Mouse (Mus musculus) c-Kit-positive CD71-negative TER-119-negative erythroid progenitor cells, embryonic 14.5 days (primary cell): ENCODE measurements around the gene Cdk6.
"Not testable (repeated sequence)": the region's sequence is repeated elsewhere in the genome, so short reads cannot be mapped to it uniquely, and the experiment has no call there.

Experiments
- DNase-seq: peaks from one replicate; pipeline ENCODE4 v3.0.0-alpha.2; 2013; ENCODE audit warnings: low read depth

The Cdk6 gene

DNA sequence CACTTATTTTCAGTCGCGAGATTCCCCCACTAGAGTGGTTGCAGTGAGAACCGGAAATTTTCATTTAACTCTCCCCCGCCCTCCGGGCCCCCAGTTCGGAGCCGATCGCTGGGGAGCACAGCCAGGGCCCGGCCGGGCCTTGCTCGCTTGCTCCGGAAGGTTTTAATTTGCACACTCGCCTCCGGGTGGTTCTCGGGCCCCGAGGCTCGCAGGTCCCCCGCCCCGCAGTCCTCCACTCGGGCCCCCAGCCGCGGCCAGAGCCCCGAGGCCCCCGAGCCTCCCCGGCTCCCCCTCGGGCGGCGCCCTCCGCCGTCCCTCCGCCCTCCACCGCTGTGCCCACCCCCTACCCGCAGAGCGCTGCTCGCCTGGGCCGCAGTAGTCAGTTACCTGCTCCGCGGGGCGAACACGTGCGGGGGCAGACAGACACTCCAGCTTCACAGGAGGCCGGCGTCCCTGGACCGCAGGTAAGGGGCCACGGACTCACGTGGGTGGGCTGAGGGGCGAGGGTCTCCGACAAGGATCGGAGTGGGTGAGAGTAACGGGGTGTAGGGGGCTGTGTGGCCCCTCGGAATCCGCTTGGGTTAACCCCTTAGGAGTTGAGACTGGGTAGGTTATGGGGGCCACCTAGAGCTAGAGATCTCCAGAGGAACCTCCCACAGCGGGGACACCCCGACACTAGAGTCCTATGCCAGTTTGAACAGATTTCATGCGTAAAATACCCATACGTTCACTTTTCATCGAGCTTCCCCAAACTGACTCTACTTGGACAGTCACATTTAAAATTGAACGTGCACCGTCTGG is at the start of gene Cdk6:
Gene Cdk6, plus strand, starts transcription at position 375 of the 801 bp plus-strand sequence.
- DNase-seq = no peak

GRCm38 (mm10) chr5:3293666-3294065 is 47.6 kb upstream of the Cdk6 start:
- DNase-seq = no peak

DNA sequence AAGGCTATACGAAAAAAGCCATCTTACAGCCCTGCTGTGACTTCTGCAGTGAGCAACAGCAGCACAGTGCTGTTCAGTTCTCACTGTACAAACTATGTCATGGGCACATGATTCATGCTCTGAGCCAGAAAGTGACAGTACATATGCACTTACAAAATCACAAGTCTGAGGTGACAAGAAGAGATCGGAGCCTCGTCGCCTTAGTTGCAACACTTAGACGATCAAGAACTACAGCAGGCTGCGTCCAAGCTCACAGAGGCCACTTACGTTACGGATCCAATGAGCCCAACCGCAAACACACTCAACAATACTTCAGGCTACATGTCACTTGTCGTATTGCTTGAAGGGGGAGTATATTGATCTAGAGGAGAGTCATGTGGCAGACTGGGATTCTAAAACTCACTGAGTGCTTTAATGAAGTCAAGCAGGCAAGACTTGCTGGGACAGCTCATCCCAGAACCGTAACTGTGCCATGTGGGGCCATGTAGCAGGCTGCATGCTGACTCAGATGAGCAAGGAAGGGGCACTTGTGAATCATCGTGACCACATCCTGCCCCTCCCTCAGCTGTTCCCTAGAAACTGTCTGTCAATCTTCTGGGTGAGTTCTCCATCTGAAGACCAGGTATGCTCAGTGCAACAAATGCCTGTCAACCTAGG is 40.4 kb upstream of the Cdk6 start:
- peak; percentile 61 for DNase-seq

DNA sequence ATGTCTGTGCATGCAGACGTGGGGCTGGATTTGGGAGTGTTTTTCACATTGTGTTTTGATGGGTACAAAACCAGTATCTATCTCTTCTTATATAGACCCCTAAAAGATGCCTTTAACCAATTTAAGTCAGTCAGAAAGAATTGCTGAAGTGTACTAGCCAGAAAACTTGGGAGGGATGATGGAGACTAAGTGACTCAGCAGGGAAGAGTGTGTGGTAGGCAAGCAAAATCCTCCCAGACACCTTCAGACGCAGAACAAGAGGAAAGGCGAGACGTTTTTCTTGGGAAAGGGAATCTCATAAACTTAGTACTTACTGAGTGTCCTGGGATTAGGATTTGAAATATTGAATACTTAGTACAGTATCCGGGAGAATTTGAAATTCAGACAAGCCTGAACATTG is 39.8 kb upstream of the Cdk6 start:
- DNase-seq = no peak

- DNase-seq = no peak
Observed at GRCm38 (mm10) chr5:3303876-3304275, 37.4 kb upstream of the Cdk6 start.

- DNase-seq = no peak
Observed at GRCm38 (mm10) chr5:3306146-3306545, 35.1 kb upstream of the Cdk6 start.

- DNase-seq = no peak
Observed at GRCm38 (mm10) chr5:3309122-3309521, 32.2 kb upstream of the Cdk6 start.

DNA sequence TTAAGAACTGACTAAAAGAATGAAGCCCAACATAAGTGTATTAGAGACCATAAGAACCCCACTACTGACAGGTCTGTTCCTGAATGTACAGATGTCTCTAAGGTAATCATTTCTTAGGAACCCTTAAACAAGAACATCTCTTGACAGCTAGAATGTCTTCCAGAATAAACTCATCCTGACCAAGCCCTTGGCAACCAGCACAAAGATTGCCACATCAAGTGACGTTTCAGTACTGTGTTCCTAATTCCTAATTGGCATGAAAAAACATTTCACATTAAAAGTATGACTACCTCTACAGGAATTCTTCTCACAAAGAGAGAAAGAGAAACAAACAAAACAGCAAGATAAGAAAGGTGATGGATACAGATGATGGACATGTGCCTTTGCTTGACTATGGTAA is 31.7 kb upstream of the Cdk6 start:
- no peak for DNase-seq

DNA sequence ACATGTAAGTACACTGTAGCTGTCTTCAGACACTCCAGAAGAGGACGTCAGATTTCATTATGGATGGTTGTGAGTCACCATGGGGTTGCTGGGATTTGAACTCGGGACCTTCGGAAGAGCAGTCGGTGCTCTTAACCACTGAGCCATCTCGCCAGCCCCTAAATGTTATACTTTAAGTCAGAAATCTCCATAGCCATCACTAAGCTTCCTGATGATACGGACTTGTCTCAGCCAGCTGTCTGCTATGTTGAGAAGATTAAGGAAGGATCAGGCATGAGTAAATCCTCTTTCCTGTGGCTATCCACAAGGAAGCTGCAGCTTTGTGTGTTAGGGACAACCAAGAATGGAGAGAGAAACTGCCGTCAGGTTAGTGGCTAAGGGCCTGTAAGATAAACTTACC is 30.1 kb upstream of the Cdk6 start:
- not testable (repeated sequence) for DNase-seq

- not testable (repeated sequence) for DNase-seq
Observed at GRCm38 (mm10) chr5:3317724-3318123, 23.6 kb upstream of the Cdk6 start.

DNA sequence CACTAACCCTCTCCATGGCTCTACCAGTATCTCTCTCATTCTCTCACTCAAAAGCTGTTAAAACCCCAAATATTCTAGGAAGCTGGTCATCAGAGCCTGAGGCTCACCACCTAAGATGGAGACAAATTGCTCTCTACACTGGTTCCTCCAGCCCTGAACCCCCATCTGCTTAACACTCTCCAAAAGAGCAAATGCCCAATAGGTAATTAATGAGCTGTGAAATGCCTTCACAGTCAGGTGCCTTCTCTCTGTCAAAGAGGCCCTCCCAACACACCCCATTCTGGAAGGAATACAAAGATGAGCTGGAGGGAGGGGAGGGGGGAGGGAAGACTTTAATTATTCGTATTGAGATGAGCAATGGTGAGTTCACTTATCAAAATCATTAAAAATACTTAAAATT is 21.1 kb upstream of the Cdk6 start:
- no peak for DNase-seq

GRCm38 (mm10) chr5:3322052-3322451 is 19.2 kb upstream of the Cdk6 start:
- DNase-seq = no peak

DNA sequence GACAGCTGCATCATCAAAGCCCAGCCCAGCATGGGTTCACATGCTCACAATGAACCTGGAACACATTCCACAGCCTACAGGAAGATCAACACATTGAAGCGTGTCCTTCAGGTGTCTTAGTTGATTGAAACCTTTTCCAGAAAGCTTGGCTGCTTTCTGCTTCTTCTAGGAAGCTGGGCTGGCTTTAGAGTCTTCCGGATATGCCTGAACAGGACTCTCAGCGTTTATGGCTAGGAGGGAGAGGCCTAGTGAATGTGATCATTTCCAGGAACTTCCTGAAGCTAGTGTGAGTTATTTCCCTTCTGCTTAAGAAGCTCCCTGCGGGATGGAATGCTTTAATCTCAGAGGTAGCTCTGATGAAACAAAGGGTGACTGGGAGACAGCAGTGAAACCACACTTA is 17.2 kb upstream of the Cdk6 start:
- no peak for DNase-seq

DNA sequence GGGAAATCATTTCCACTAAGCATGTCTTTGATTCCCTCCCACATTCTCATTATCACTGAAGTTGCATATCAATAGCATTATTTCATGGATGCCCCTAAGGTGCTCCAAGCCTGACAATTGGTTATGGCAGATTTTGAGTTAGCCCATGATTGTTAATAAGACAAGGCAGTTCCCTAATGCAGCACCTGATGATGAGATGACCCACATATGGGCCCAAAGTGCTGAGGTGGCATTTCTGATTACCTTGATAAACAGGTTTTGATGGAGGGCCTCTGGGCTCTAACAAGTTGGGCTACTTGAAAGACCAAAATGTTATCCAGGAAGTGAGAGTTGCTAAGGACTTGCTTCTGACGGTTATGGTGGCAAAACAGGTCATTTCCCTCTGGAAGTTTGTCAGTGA is 11.9 kb upstream of the Cdk6 start:
- DNase-seq = no peak

DNA sequence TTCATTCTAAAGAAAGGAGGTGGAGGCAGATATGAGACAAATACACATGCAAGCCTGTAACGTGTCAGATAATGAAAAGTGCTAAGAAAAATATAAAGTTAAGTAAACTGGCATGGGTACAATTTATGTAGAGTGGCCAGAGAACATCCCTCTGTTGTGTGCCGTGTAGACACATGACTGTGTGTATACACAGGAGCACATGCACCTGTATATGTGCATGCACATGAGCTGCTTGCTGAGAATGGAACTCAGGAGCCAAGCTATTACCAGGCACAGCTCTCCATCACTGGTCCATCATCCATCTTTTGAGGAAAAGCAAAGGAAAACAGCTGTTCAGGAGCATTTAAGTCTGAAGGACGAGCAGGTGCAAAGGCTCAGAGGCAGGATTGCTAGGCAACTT is 10.4 kb upstream of the Cdk6 start:
- no peak for DNase-seq

DNA sequence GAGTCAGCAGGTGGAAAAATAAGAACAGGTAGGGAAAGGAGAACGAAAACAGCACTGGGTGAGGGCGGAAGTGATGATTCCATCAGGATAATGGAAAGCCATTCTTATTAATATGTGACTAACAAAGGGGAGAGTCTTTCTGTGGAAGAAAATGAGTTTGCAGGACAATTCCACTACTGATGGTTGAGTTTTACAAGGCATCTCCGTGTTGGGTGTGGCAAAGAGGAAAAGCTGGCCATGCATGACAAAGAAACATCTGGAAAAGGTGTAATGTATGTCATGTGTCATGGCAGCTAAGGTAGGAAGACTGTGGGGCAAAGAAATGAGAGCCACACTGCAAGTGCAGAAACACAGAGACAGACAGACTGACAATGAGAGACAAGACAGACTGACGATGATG is 8.3 kb upstream of the Cdk6 start:
- not testable (repeated sequence) for DNase-seq

- not testable (repeated sequence) for DNase-seq
Observed at GRCm38 (mm10) chr5:3340340-3341058, 786 bp upstream of the Cdk6 start.

GRCm38 (mm10) chr5:3341931-3342770 is 866 bp downstream of the Cdk6 start:
- no peak for DNase-seq

DNA sequence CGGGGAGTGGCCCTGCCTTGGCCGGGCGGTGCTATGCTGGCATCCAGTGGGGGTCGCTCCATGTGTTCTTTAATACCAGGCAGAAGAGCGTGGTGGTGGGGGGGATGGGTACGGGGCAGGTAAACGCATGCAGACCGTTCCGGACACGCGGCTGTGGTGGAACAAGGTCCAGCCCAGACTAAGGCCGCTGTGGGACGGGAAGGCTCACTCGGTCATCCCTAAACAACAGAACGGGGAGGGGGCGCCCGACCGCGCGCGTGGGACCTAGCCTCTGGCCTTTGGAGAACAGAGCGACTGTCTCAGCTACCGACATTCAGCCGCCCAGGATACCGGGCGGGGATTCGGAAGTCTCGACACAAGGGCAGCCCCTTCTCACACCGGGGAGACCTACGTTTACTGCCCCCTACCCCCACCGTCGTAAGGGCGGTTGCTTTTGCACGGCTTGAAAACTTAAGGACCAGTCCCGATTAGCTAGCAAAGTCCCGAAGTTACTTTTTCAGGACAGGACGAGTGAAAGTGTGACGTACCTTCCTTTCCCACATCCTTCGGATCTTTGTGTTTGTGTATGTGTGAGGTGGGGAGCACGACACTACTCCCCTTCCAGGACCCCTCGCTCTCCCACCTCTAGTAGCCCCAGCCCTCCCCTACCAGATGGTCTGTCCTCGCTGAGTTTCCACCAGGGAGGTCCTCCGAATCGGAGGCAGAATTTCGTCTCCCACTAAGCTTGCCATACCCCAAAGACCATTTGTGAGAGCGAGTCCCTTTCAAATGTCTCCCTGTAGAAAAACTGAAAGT is 1.7 kb downstream of the Cdk6 start:
- no peak for DNase-seq

DNA sequence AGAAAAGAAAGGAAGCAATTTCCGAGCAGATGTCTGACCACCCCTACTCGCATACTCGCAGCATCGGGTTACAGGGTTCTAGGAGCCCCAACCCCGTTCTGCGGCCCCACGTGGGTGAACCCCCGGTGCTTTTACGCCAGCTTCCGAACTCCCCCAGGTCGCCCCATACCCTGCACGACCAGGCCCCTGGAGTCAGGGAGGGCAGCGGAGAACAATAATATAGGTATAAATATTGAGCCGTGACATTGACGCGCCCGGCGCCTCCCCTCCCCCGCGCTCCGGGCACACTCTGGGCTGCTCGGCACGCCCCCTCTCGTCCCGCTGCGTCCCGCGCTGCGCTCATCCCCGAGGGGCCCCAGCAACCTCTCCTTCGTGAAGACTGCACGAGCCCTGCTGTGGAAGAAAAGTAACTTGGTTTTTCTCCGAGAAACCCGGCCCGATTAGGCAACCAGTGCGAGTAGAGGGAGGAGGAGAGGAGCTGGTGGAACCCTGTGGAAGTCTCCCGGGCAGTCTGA is 2.3 kb downstream of the Cdk6 start:
- no peak for DNase-seq

DNA sequence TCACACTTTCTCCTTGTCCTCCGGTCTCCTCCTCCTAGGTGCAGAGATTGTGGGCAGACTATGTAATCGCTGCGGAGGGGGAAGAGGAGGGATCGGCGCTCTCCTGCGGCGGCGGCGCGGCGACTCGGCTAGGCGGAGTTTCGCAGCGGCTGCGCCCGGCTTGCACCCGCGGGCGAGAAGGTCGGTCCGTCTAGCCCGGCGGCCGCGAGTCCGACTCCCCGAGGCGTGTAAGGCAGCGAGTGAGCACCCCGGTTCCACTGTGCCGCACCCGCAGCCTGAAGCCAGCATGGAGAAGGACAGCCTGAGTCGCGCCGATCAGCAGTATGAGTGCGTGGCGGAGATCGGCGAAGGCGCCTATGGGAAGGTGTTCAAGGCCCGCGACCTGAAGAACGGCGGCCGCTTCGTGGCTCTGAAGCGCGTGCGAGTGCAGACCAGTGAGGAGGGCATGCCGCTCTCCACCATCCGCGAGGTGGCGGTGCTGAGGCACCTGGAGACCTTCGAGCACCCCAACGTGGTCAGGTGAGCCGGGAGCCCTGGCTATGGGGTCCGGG is 2.9 kb downstream of the Cdk6 start:
- no peak for DNase-seq
